Mouse (Mus musculus): ENCODE data around the gene Nedd9. TPM values are rescaled to one million over a fixed set of nuclear protein-coding genes. Genes with fewer than 3 reads are reported as not detected.

Nedd9 gene
- total and polyA plus RNA-seq, 2 experiments from 2014 or later: 12.6 to 30.5 TPM

GRCm38 (mm10) chr13:41491981-41492702, 5.0 kb upstream of the Nedd9 start:
- ATAC-seq (peak; percentile 93), DNase-seq (peak; percentile 10)
- WGBS: 58% methylated on average over 8 of the region's 8 CpGs
- Histone ChIP-seq H3K9ac (no peak overlapping the region), H3K27me3 (ENCODE audit: insufficient read depth, low read length) (no peaks in the 10 kb centered on the region), H3K4me1 (ENCODE audit: insufficient read depth) (no peaks in the 10 kb centered on the region), H3K36me3 (ENCODE audit: insufficient read depth) (no peaks in the 10 kb centered on the region), H3K4me2 (ENCODE audit: low read depth) (no peak overlapping the region), H3K27ac (ENCODE audit: low read depth, low read length) (peak overlapping the region; percentile 51; the same call in 1 of the 2 replicates), H3K9me3 (ENCODE audit: low read length) (no peaks in the 10 kb centered on the region), H3K4me3 (ENCODE audit: low read depth, low read length) (no peak overlapping the region)
- TF ChIP-seq CTCF (IDR thresholded peaks at IDR 0.05; ENCODE audit: low read depth): no peak

- no peak for ATAC-seq
- no peaks in the 10 kb centered on the region for H3K36me3 ChIP-seq (ENCODE audit: insufficient read depth)
- H3K9ac ChIP-seq: no peak overlapping the region
- no peak overlapping the region for H3K4me3 ChIP-seq (ENCODE audit: low read depth, low read length)
- no peaks in the 10 kb centered on the region for H3K27me3 ChIP-seq (ENCODE audit: insufficient read depth, low read length)
- no peak overlapping the region for H3K4me2 ChIP-seq (ENCODE audit: low read depth)
- WGBS: 89% methylated on average over 7 of the region's 7 CpGs
- no peak for DNase-seq
- H3K4me1 ChIP-seq (ENCODE audit: insufficient read depth): no peaks in the 10 kb centered on the region
- H3K9me3 ChIP-seq (ENCODE audit: low read length): no peaks in the 10 kb centered on the region
- TF ChIP-seq CTCF (IDR thresholded peaks at IDR 0.05; ENCODE audit: low read depth): no peak
- no peak overlapping the region for H3K27ac ChIP-seq (ENCODE audit: low read depth, low read length)
These were observed 4.4 kb upstream of the Nedd9 start for GRCm38 (mm10) chr13:41491522-41491921.

GRCm38 (mm10) chr13:41490282-41490681, 3.1 kb upstream of the Nedd9 start:
- no peak overlapping the region for H3K4me2 ChIP-seq (ENCODE audit: low read depth)
- H3K27ac ChIP-seq (ENCODE audit: low read depth, low read length): no peak overlapping the region
- TF ChIP-seq CTCF (IDR thresholded peaks at IDR 0.05; ENCODE audit: low read depth): no peak
- H3K27me3 ChIP-seq (ENCODE audit: insufficient read depth, low read length): no peaks in the 10 kb centered on the region
- H3K4me3 ChIP-seq (ENCODE audit: low read depth, low read length): no peak overlapping the region
- H3K9ac ChIP-seq: no peak overlapping the region
- no peak for DNase-seq
- no peaks in the 10 kb centered on the region for H3K4me1 ChIP-seq (ENCODE audit: insufficient read depth)
- no peaks in the 10 kb centered on the region for H3K9me3 ChIP-seq (ENCODE audit: low read length)
- ATAC-seq: no peak
- no peaks in the 10 kb centered on the region for H3K36me3 ChIP-seq (ENCODE audit: insufficient read depth)
- 84% methylated on average over 8 of the region's 8 CpGs for WGBS

GRCm38 (mm10) chr13:41489705-41490275, 2.6 kb upstream of the Nedd9 start:
- no peaks in the 10 kb centered on the region for H3K27me3 ChIP-seq (ENCODE audit: insufficient read depth, low read length)
- H3K4me2 ChIP-seq (ENCODE audit: low read depth): no peak overlapping the region
- peak; percentile 30 for TF ChIP-seq CTCF (IDR thresholded peaks at IDR 0.05; ENCODE audit: low read depth)
- no peaks in the 10 kb centered on the region for H3K36me3 ChIP-seq (ENCODE audit: insufficient read depth)
- no peak overlapping the region for H3K9ac ChIP-seq
- no peak overlapping the region for H3K27ac ChIP-seq (ENCODE audit: low read depth, low read length)
- H3K9me3 ChIP-seq (ENCODE audit: low read length): no peaks in the 10 kb centered on the region
- H3K4me1 ChIP-seq (ENCODE audit: insufficient read depth): no peaks in the 10 kb centered on the region
- DNase-seq (no peak), ATAC-seq (no peak)
- no peak overlapping the region for H3K4me3 ChIP-seq (ENCODE audit: low read depth, low read length)
- 44% methylated on average over 9 of the region's 9 CpGs for WGBS

GRCm38 (mm10) chr13:41487409-41487743, 214 bp upstream of the Nedd9 start:
- H3K27me3 ChIP-seq (ENCODE audit: insufficient read depth, low read length): no peaks in the 10 kb centered on the region
- no peak overlapping the region for H3K27ac ChIP-seq (ENCODE audit: low read depth, low read length)
- no peak for TF ChIP-seq CTCF (IDR thresholded peaks at IDR 0.05; ENCODE audit: low read depth)
- no peak overlapping the region for H3K9ac ChIP-seq
- no peaks in the 10 kb centered on the region for H3K4me1 ChIP-seq (ENCODE audit: insufficient read depth)
- WGBS: 92% methylated on average over 2 of the region's 2 CpGs
- no peaks in the 10 kb centered on the region for H3K36me3 ChIP-seq (ENCODE audit: insufficient read depth)
- no peak for DNase-seq
- no peaks in the 10 kb centered on the region for H3K9me3 ChIP-seq (ENCODE audit: low read length)
- no peak overlapping the region for H3K4me2 ChIP-seq (ENCODE audit: low read depth)
- no peak for ATAC-seq
- H3K4me3 ChIP-seq (ENCODE audit: low read depth, low read length): no peak overlapping the region

GRCm38 (mm10) chr13:41483966-41484365, 3.2 kb downstream of the Nedd9 start:
- H3K27me3 ChIP-seq (ENCODE audit: insufficient read depth, low read length): no peaks in the 10 kb centered on the region
- no peaks in the 10 kb centered on the region for H3K9me3 ChIP-seq (ENCODE audit: low read length)
- no peak for ATAC-seq
- no peak overlapping the region for H3K27ac ChIP-seq (ENCODE audit: low read depth, low read length)
- no peak for TF ChIP-seq CTCF (IDR thresholded peaks at IDR 0.05; ENCODE audit: low read depth)
- H3K4me2 ChIP-seq (ENCODE audit: low read depth): no peak overlapping the region
- H3K4me1 ChIP-seq (ENCODE audit: insufficient read depth): no peaks in the 10 kb centered on the region
- 94% methylated on average over 7 of the region's 7 CpGs for WGBS
- H3K36me3 ChIP-seq (ENCODE audit: insufficient read depth): no peaks in the 10 kb centered on the region
- no peak overlapping the region for H3K4me3 ChIP-seq (ENCODE audit: low read depth, low read length)
- no peak overlapping the region for H3K9ac ChIP-seq
- no peak for DNase-seq

- DNase-seq (no peak), ATAC-seq (no peak)
- Histone ChIP-seq H3K36me3 (ENCODE audit: insufficient read depth) (no peaks in the 10 kb centered on the region), H3K4me3 (ENCODE audit: low read depth, low read length) (no peak overlapping the region), H3K4me1 (ENCODE audit: insufficient read depth) (no peaks in the 10 kb centered on the region), H3K4me2 (ENCODE audit: low read depth) (no peak overlapping the region), H3K9ac (no peak overlapping the region), H3K9me3 (ENCODE audit: low read length) (no peaks in the 10 kb centered on the region), H3K27ac (ENCODE audit: low read depth, low read length) (no peak overlapping the region), H3K27me3 (ENCODE audit: insufficient read depth, low read length) (no peaks in the 10 kb centered on the region)
- WGBS: 24% methylated on average over 3 of the region's 3 CpGs
- TF ChIP-seq CTCF (IDR thresholded peaks at IDR 0.05; ENCODE audit: low read depth): no peak
These were observed 4.7 kb downstream of the Nedd9 start for GRCm38 (mm10) chr13:41482408-41483011.
